Mouse (Mus musculus): ENCODE data around the gene Ltbr. TPM values are rescaled to one million over a fixed set of nuclear protein-coding genes. Genes with fewer than 3 reads are reported as not detected.
A peak's percentile ranks its signal among the peaks of the same experiment; 100 is the strongest.

The Ltbr gene
- total and polyA plus RNA-seq, 2 experiments: 55.9 to 102 TPM

DNA sequence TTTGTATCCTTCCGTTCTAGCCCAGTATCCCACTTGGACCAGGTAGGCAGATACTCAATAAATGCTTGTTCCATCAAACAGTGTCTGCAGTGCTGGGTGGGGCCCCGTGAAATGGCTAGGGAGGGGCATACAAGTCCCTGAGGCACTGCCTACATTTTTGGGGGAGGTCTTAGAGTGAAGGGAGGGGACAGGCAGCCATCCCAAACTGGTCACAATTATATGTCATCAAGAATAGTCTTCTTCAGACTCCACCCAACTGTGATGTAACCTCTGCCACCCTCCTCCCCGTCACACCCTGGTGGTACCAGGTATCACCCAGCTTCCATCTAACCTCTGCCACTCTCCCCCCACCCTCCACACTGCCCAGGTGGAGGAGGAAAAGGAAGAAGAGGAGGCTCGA is 31.2 kb upstream of the Ltbr start:
- DNase-seq (ENCODE audit: extremely low read depth, low read depth, low spot score): no peak
- Histone ChIP-seq H3K36me3 (ENCODE audit: control insufficient read depth, insufficient read depth, low read length) (no peaks in the 10 kb centered on the region), H3K4me3 (ENCODE audit: insufficient read depth, low read depth, low read length) (no peak overlapping the region), H3K27me3 (ENCODE audit: control insufficient read depth, insufficient read depth, low read length) (no peaks in the 10 kb centered on the region), H3K4me1 (ENCODE audit: control insufficient read depth, insufficient read depth, low read length) (peaks cover 7% of the 10 kb centered on the region), H3K27ac (replicated peaks; ENCODE audit: insufficient read depth, low read depth, low read length) (no peak overlapping the region), H3K79me2 (ENCODE audit: control insufficient read depth, insufficient read depth, low read length) (peaks cover 1% of the 10 kb centered on the region; the same call in 1 of the 2 replicates), H3K9ac (ENCODE audit: low read depth, low read length) (no peak overlapping the region)
- WGBS: 81% methylated on average over 4 of the region's 4 CpGs
- no peak for TF ChIP-seq POLR2A (IDR thresholded peaks at IDR 0.05; ENCODE audit: extremely low read depth, insufficient read depth, low read length)
- TF ChIP-seq CTCF (IDR thresholded peaks at IDR 0.05; ENCODE audit: low read depth, low read length): no peak

DNA sequence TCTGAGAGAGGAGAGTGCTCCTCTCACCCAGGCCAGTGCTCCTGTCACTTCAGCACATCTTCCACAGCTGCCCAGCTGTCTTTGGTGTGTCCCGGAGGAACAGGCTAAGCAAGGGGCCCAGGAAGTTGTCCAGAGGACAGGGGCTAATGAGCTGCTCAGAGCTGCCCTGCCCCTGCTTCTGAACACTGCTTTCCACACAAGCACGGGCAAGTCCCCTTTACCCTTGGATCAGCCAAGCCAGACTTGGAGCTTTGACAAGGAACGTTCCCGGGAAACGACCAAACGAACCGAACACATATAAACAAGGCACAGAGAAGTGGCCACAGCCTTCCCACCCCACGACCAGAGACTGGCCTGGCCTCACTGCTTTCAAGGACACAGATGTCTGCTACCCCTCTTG is 30.4 kb upstream of the Ltbr start:
- peaks cover 7% of the 10 kb centered on the region for H3K4me1 ChIP-seq (ENCODE audit: control insufficient read depth, insufficient read depth, low read length)
- no peaks in the 10 kb centered on the region for H3K79me2 ChIP-seq (ENCODE audit: control insufficient read depth, insufficient read depth, low read length)
- H3K9ac ChIP-seq (ENCODE audit: low read depth, low read length): 0 out of 2 replicates have a peak overlapping the region, but pooled peaks have one; percentile 32
- TF ChIP-seq CTCF (IDR thresholded peaks at IDR 0.05; ENCODE audit: low read depth, low read length) (no peak), POLR2A (IDR thresholded peaks at IDR 0.05; ENCODE audit: extremely low read depth, insufficient read depth, low read length) (no peak)
- H3K36me3 ChIP-seq (ENCODE audit: control insufficient read depth, insufficient read depth, low read length): no peaks in the 10 kb centered on the region
- H3K27me3 ChIP-seq (ENCODE audit: control insufficient read depth, insufficient read depth, low read length): no peaks in the 10 kb centered on the region
- no peak overlapping the region for H3K27ac ChIP-seq (replicated peaks; ENCODE audit: insufficient read depth, low read depth, low read length)
- no peak overlapping the region for H3K4me3 ChIP-seq (ENCODE audit: insufficient read depth, low read depth, low read length)
- 33% methylated on average over 8 of the region's 8 CpGs for WGBS
- peak; percentile 65 for DNase-seq (ENCODE audit: extremely low read depth, low read depth, low spot score)

DNA sequence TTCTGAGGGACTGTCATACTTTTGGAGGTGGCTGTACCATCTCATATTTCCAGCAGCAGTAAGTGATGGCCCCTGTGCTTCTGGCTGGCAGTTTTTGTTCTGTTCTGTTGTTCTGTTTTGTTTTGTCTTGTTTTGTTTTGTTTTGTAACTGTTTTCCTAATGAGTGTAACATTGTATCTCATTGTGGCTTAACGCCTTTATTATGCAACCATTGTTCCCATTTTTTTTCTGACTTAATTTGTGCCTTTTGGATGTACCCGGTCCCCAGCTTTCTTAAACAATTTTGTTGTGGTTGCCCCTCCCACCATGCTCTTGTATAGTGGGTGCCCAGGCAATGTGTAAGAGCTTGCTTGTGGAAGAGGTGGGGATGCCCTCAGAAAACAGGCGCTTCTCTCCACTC is 28.5 kb upstream of the Ltbr start:
- Histone ChIP-seq H3K27me3 (ENCODE audit: control insufficient read depth, insufficient read depth, low read length) (no peaks in the 10 kb centered on the region), H3K27ac (replicated peaks; ENCODE audit: insufficient read depth, low read depth, low read length) (no peak overlapping the region), H3K4me3 (ENCODE audit: insufficient read depth, low read depth, low read length) (no peak overlapping the region), H3K36me3 (ENCODE audit: control insufficient read depth, insufficient read depth, low read length) (no peaks in the 10 kb centered on the region), H3K79me2 (ENCODE audit: control insufficient read depth, insufficient read depth, low read length) (no peaks in the 10 kb centered on the region), H3K9ac (ENCODE audit: low read depth, low read length) (no peak overlapping the region), H3K4me1 (ENCODE audit: control insufficient read depth, insufficient read depth, low read length) (peaks cover 5% of the 10 kb centered on the region)
- 78% methylated on average over 3 of the region's 3 CpGs for WGBS
- TF ChIP-seq POLR2A (IDR thresholded peaks at IDR 0.05; ENCODE audit: extremely low read depth, insufficient read depth, low read length) (no peak), CTCF (IDR thresholded peaks at IDR 0.05; ENCODE audit: low read depth, low read length) (no peak)
- no peak for DNase-seq (ENCODE audit: extremely low read depth, low read depth, low spot score)

DNA sequence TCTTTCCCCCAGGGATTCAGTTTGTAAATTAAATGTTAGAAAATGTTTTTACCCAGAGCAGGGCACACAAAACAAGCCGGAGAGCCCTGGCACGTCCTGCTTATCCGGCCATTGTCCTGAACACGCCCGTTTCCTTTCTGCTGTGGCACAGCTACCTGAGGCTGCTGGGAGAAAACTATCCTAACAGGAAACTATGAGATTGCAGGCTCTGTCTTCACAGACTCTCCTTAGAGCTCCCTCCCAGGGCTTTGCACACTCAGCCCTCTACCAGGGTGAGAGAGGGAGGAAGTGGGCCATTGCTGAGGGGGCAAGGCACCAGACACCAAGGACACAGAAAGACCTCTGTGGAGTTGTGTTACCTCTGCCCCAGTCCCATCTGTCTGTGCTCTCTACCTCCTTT is 26.6 kb upstream of the Ltbr start:
- H3K4me1 ChIP-seq (ENCODE audit: control insufficient read depth, insufficient read depth, low read length): no peaks in the 10 kb centered on the region
- TF ChIP-seq CTCF (IDR thresholded peaks at IDR 0.05; ENCODE audit: low read depth, low read length): no peak
- TF ChIP-seq POLR2A (IDR thresholded peaks at IDR 0.05; ENCODE audit: extremely low read depth, insufficient read depth, low read length): no peak
- DNase-seq (ENCODE audit: extremely low read depth, low read depth, low spot score): no peak
- H3K27me3 ChIP-seq (ENCODE audit: control insufficient read depth, insufficient read depth, low read length): no peaks in the 10 kb centered on the region
- WGBS: 87% methylated on average over 5 of the region's 5 CpGs
- H3K9ac ChIP-seq (ENCODE audit: low read depth, low read length): no peak overlapping the region
- no peaks in the 10 kb centered on the region for H3K36me3 ChIP-seq (ENCODE audit: control insufficient read depth, insufficient read depth, low read length)
- H3K27ac ChIP-seq (replicated peaks; ENCODE audit: insufficient read depth, low read depth, low read length): peak overlapping the region; percentile 31
- no peak overlapping the region for H3K4me3 ChIP-seq (ENCODE audit: insufficient read depth, low read depth, low read length)
- H3K79me2 ChIP-seq (ENCODE audit: control insufficient read depth, insufficient read depth, low read length): no peaks in the 10 kb centered on the region

DNA sequence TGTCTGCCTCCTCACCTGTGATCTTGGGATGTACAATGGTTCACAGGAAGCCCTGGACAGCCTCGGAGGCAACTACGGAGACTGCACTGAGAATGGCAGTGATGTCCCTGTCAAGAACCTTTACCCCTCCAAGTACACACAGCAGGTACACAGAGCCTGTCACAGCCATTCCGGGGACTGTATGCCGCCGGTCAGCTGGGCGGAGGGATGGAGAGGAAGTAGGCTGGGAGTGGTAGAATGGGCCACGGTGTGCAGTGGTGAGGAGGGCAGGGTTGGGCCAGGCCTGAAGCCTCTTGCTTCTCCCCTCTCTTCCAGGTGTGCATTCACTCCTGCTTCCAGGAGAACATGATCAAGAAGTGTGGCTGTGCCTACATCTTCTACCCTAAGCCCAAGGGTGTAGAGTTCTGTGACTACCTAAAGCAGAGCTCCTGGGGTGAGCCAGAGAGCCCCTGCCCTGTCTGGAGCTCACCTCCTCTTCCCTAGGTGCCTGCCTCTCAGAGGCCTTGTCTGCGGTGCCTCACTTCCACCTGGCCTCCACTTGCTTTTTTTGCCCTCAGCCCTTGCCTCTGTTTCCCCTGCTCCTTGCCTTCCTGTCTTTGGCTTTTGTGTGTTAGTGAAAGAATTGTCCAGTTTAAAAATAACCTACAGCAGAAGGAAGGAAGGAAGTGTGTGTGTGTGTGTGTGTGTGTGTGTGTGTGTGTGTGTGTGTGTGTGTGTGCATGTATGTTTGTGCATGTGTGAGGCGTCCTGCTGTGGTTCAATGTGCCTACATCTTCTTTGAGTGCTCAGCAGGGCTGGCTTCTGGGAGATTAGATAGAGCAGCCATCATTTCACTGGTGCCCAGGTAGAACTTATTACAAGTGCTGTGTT is 25.3 kb upstream of the Ltbr start:
- no peak for DNase-seq (ENCODE audit: extremely low read depth, low read depth, low spot score)
- no peak overlapping the region for H3K4me3 ChIP-seq (ENCODE audit: insufficient read depth, low read depth, low read length)
- TF ChIP-seq CTCF (IDR thresholded peaks at IDR 0.05; ENCODE audit: low read depth, low read length) (no peak), POLR2A (IDR thresholded peaks at IDR 0.05; ENCODE audit: extremely low read depth, insufficient read depth, low read length) (no peak)
- no peaks in the 10 kb centered on the region for H3K36me3 ChIP-seq (ENCODE audit: control insufficient read depth, insufficient read depth, low read length)
- H3K4me1 ChIP-seq (ENCODE audit: control insufficient read depth, insufficient read depth, low read length): no peaks in the 10 kb centered on the region
- 77% methylated on average over 9 of the region's 9 CpGs for WGBS
- H3K27me3 ChIP-seq (ENCODE audit: control insufficient read depth, insufficient read depth, low read length): no peaks in the 10 kb centered on the region
- no peak overlapping the region for H3K9ac ChIP-seq (ENCODE audit: low read depth, low read length)
- H3K79me2 ChIP-seq (ENCODE audit: control insufficient read depth, insufficient read depth, low read length): no peaks in the 10 kb centered on the region
- no peak overlapping the region for H3K27ac ChIP-seq (replicated peaks; ENCODE audit: insufficient read depth, low read depth, low read length)

DNA sequence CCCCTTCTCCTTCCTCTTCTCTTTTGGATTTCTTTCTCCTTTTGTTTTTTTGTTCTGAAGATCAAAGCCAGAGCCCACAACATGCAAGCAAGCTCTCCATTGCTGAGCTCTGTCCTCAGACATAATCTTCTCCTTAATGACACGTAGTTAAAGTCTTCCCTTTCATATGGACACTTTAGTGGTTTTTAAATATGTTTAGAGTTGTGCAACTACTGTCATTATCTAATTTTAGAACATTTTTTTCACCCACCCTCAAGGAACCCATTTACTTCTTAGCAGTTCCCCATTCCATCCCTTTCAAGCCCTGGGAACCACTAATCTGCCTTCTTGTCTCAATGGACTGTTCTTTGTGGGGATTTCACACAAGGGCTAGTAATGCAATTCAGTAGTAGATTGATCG is 20.7 kb upstream of the Ltbr start:
- Histone ChIP-seq H3K36me3 (ENCODE audit: control insufficient read depth, insufficient read depth, low read length) (no peaks in the 10 kb centered on the region), H3K27ac (replicated peaks; ENCODE audit: insufficient read depth, low read depth, low read length) (no peak overlapping the region), H3K27me3 (ENCODE audit: control insufficient read depth, insufficient read depth, low read length) (no peaks in the 10 kb centered on the region), H3K9ac (ENCODE audit: low read depth, low read length) (no peak overlapping the region), H3K79me2 (ENCODE audit: control insufficient read depth, insufficient read depth, low read length) (no peaks in the 10 kb centered on the region), H3K4me1 (ENCODE audit: control insufficient read depth, insufficient read depth, low read length) (peaks cover 2% of the 10 kb centered on the region; the same call in 1 of the 2 replicates), H3K4me3 (ENCODE audit: insufficient read depth, low read depth, low read length) (no peak overlapping the region)
- DNase-seq (ENCODE audit: extremely low read depth, low read depth, low spot score): no peak
- TF ChIP-seq CTCF (IDR thresholded peaks at IDR 0.05; ENCODE audit: low read depth, low read length): no peak
- TF ChIP-seq POLR2A (IDR thresholded peaks at IDR 0.05; ENCODE audit: extremely low read depth, insufficient read depth, low read length): no peak
- whole genome bisulfite sequencing: 87% methylated on average over 2 of the region's 2 CpGs
